Mouse (Mus musculus) CD8-positive naive resting alpha-beta T cell, adult 2 months (primary cell): ENCODE data around the gene AC134908.4.

Experiments
- DNase-seq, 2 experiments: peaks; one replicate each; pipeline ENCODE4 v3.0.0; 2022; ENCODE audit warnings: low read depth in 2 of 2, low spot score in 2 of 2

The AC134908.4 gene

DNA sequence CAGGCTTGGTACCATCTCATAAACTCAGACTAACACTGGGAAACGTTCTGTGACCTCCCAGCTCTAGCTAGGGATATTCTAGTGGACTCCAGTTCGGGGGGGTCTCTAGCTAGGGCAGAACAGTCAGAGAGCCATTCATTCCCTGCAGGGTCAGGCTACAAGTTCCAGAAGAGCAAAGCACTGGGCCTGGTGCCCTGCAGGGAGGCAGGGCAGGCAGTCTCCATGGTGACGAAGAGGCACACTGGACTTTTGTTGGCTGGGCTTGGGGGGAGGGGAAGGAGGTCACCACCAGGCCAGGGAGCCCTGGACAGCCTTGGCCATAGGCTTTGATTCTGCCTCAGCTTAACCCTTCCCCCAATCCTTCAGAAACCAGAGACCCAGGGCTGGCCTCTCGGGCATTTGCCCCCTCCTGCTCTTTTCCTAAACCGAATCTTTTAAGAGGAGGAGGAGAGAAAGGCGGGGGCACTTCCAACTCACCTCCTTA is at the start of gene AC134908.4:
TSS of gene AC134908.4 (minus strand) at position 51 of the 484 bp plus-strand sequence.
- DNase-seq: no peak

- DNase-seq: peak; percentile 92 to 96
Observed at GRCm38 (mm10) chr17:25844396-25844901, 49.0 kb upstream of the AC134908.4 start, which contains the start of gene Rhot2. Gene Rhot2, minus strand, starts transcription at chr17:25844851.

- peak in 1 of 2 experiments; percentile 18 for DNase-seq
Observed at GRCm38 (mm10) chr17:25843636-25844395, 48.4 kb upstream of the AC134908.4 start.

GRCm38 (mm10) chr17:25843122-25843521 is 47.7 kb upstream of the AC134908.4 start:
- DNase-seq: no peak

- DNase-seq: no peak
Observed at GRCm38 (mm10) chr17:25842509-25842908, 47.0 kb upstream of the AC134908.4 start.

DNA sequence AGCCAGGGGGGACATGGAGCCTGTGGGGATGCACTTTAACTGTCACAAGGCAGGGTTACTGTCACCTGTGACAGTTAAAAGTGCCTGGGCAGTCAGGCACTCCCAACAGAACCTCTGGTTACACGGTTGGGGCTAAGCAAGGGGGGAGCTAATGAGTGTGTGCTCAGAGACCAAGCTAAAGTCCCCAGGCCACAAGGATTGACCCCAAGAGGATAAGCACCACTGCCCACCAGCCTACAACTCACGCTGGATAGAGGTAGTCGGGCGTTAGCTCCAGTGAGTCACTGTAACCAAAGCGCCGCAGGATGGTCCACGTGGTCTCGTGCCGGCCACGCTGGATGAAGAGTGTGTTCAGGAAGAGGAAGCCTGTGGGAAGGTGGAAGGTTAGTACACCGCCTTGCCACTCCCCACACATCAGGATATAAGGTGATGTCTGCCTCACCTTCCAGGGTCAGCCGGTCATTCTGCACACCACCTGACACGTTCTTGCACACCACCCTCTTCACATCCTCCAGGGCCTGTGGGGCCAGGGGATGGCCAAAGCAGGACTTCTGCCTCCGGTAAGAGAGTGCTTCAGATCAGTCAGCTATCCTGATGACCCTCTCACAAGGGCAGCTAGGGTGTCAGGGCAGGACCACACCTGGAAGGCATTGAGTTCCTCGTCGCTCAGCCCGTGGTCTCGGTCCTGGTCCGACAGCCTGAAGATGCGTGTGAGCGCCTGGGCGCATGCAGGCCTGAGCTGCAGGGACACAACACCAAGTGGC is 45.8 kb upstream of the AC134908.4 start, which contains the start of gene Gm20683:
TSS of gene Gm20683 (minus strand) at position 647 of the 764 bp plus-strand sequence.
- DNase-seq: no peak

DNA sequence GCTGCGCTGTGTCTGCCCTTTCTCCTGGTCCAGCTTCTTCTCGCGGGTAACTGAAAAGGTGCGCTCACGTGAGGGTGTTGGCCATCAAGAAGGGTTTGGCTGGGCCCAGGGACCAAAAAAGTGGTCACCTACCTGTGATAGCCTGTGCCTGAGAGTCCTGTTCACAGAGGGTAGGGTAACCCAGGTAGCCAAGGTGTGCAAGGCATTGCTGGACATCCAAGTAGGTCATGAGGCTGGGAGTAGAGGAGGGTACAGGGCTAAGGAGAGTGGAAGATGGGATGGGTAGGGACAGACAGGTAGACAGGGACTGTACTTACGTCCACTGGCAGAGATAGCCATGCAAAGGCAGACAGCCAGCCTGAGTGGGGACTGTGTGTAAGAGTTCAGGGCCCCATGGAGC is 45.1 kb upstream of the AC134908.4 start:
- no peak for DNase-seq

- DNase-seq: no peak
Observed at GRCm38 (mm10) chr17:25839455-25840235, 44.2 kb upstream of the AC134908.4 start.

GRCm38 (mm10) chr17:25838904-25839303 is 43.4 kb upstream of the AC134908.4 start:
- no peak for DNase-seq

GRCm38 (mm10) chr17:25837533-25837932 is 42.1 kb upstream of the AC134908.4 start:
- DNase-seq: no peak

GRCm38 (mm10) chr17:25837076-25837410 is 41.6 kb upstream of the AC134908.4 start, which contains the start of gene Rhbdl1:
Gene Rhbdl1, minus strand, starts transcription at chr17:25837295.
- DNase-seq: peak in 1 of 2 experiments; percentile 38

- DNase-seq: no peak
Observed at GRCm38 (mm10) chr17:25836397-25837075, 41.1 kb upstream of the AC134908.4 start.

GRCm38 (mm10) chr17:25835816-25836215 is 40.4 kb upstream of the AC134908.4 start:
- DNase-seq: no peak

- DNase-seq: no peak
Observed at GRCm38 (mm10) chr17:25835301-25835700, 39.8 kb upstream of the AC134908.4 start.

DNA sequence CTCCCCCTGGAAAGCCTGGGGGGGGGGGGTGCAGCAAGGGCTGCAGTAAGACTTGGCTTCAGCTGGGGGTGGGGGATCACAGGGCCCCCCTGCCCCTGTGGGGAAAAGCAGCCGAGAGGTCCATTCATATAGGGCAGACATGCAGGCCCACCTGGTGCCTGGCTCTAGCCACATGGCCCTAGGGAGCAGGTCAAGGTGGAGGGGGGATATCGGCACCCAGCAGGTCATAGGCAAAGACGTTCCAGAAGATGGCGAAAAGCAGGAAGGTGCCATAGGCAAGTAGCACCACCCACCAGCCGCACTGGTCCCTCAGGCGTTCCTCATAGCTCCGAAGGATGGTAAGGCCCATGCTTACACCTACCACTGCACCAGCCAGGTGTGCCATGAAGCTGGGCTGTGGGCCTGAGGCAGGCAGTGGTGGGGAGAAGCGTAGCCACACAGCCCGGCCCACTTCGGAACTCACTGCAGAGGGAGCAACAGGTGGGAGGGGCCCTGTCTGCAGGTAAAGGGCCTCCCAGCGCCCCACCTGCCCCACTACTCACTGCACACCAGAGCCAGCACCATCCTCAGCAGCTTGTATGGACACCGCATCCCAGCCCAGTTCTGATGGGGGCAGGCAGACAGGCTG is 39.2 kb upstream of the AC134908.4 start:
- DNase-seq: no peak

- no peak for DNase-seq
Observed at GRCm38 (mm10) chr17:25833961-25834594, 38.6 kb upstream of the AC134908.4 start.

DNA sequence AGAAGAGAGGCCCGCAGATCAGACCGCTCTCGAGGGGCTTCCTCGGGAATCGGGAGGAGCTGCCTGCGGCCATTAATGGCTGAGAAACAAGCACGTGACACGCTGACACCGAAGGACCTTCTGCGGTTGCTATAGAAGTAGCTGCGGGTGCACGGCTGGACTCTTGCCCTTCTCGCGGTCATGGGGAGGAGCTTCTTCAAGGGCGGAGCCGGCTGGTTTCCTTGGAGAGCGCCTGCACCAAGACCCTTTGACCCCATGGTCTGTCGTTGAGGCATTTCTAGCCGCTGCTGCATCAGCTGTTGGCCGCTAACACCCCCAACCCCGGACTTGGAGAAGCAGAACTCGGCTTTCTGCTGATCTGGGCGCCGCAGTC is 37.8 kb upstream of the AC134908.4 start, which contains the start of gene Stub1:
TSS of gene Stub1 (minus strand) at position 114 of the 373 bp plus-strand sequence.
- DNase-seq: no peak

GRCm38 (mm10) chr17:25832436-25833290 is 37.2 kb upstream of the AC134908.4 start:
- DNase-seq: peak; percentile 92 to 94
